Mouse (Mus musculus) embryonic stem cell, embryonic (primary cell): ENCODE measurements at regions not wholly inside any gene's neighbourhood (a gene's known extent, or its start where the extent isn't known, plus 50 kb on each side); places are given as distances from the start of the nearest gene placed in this dataset.
"Not testable (repeated sequence)": the region's sequence is repeated elsewhere in the genome, so short reads cannot be mapped to it uniquely, and the experiment has no call there.

Experiments used
- CTCF ChIA-PET, 4 experiments: fragments of 300-600 bp in 2 of 4; fragments of 350-600 bp in 2 of 4; sonication (Branson Sonifier 250); formaldehyde crosslinking; loops; one replicate each; lab custom pipeline; 2022; ENCODE audit warnings: inconsistent platforms in 2 of 4; lab: Charles Lee
- POLR2A ChIA-PET, 4 experiments: fragments of 300-600 bp in 2 of 4; fragments of 350-600 bp in 2 of 4; sonication (Branson Sonifier 250); formaldehyde crosslinking; loops; one replicate each; lab custom pipeline; 2022; ENCODE audit warnings: antibody characterized with exemption in 4 of 4, inconsistent platforms in 1 of 4; lab: Charles Lee

GRCm38 (mm10) chr19:35034408-35034807, 112.2 kb downstream of the Kif20b start:
- ChIA-PET POLR2A (no interaction called here), CTCF (no interaction called here)

GRCm38 (mm10) chr19:35045576-35045975, 123.4 kb downstream of the Kif20b start:
- ChIA-PET CTCF (no interaction called here), POLR2A (no interaction called here)

GRCm38 (mm10) chr19:35066352-35066935, 144.3 kb downstream of the Kif20b start:
- ChIA-PET CTCF (no interaction called here), POLR2A (no interaction called here)

- CTCF ChIA-PET = interaction anchor here in 1 of 4 experiments (0.5 to 0.6 kb wide), 2 partner anchors 11 to 108 kb away, joined by 4 read pairs; no protein-coding TSS in a partner anchor
These were observed 159.0 kb downstream of the Kif20b start for GRCm38 (mm10) chr19:35081126-35081525.

GRCm38 (mm10) chr19:35101244-35101643, 179.1 kb downstream of the Kif20b start:
- POLR2A ChIA-PET = no interaction called here
- CTCF ChIA-PET = no interaction called here

More at GRCm38 (mm10) chr19:35081126-35081525, 159.0 kb downstream of the Kif20b start:
- POLR2A ChIA-PET = interaction anchor here in 3 of 4 experiments (0.6 to 1.4 kb wide), 4 partner anchors 11 to 216 kb away, joined by 3 to 12 read pairs (median 4); no protein-coding TSS in a partner anchor

GRCm38 (mm10) chr19:35114313-35114712, 192.2 kb downstream of the Kif20b start:
- ChIA-PET CTCF (no interaction called here), POLR2A (no interaction called here)

GRCm38 (mm10) chr19:35125278-35125677, 203.1 kb downstream of the Kif20b start:
- ChIA-PET CTCF (interaction anchor here in 2 of 4 experiments (0.5 to 0.6 kb wide), 2 partner anchors 27 to 133 kb away, joined by 3 read pairs; no protein-coding TSS in a partner anchor), POLR2A (interaction anchor here in 1 of 4 experiments (0.5 kb wide), 1 partner anchor 167 kb away, joined by 3 read pairs; no protein-coding TSS in a partner anchor)

- ChIA-PET POLR2A (no interaction called here), CTCF (no interaction called here)
These were observed 204.5 kb downstream of the Kif20b start for GRCm38 (mm10) chr19:35126594-35127051.

GRCm38 (mm10) chr19:35128104-35128503, 205.9 kb downstream of the Kif20b start:
- POLR2A ChIA-PET = no interaction called here
- CTCF ChIA-PET = no interaction called here

GRCm38 (mm10) chr19:35143131-35143530, 221.0 kb downstream of the Kif20b start:
- ChIA-PET POLR2A (no interaction called here), CTCF (no interaction called here)

GRCm38 (mm10) chr19:35143781-35144180, 221.6 kb downstream of the Kif20b start:
- ChIA-PET CTCF (no interaction called here), POLR2A (no interaction called here)

GRCm38 (mm10) chr19:35149476-35149875, 227.3 kb downstream of the Kif20b start:
- POLR2A ChIA-PET, CTCF ChIA-PET: not testable (repeated sequence)

GRCm38 (mm10) chr19:35150780-35151725, 228.9 kb downstream of the Kif20b start:
- POLR2A ChIA-PET = no interaction called here
- CTCF ChIA-PET = interaction anchor here in 1 of 4 experiments (0.6 kb wide), 1 partner anchor 1383 kb away, joined by 7 read pairs; no protein-coding TSS in a partner anchor

GRCm38 (mm10) chr19:35151841-35152240, 229.7 kb downstream of the Kif20b start:
- CTCF ChIA-PET = no interaction called here
- POLR2A ChIA-PET = no interaction called here

GRCm38 (mm10) chr19:35157849-35158248, 235.7 kb downstream of the Kif20b start:
- ChIA-PET POLR2A (interaction anchor here in 2 of 4 experiments (0.7 to 1.0 kb wide), 2 partner anchors 13 to 610 kb away, joined by 3 to 4 read pairs; no protein-coding TSS in a partner anchor), CTCF (no interaction called here)

- POLR2A ChIA-PET = no interaction called here
- CTCF ChIA-PET = no interaction called here
These were observed 242.6 kb downstream of the Kif20b start for GRCm38 (mm10) chr19:35164727-35165126.

- ChIA-PET POLR2A (interaction anchor here in 1 of 4 experiments (1.5 kb wide), 1 partner anchor 18 kb away, joined by 3 read pairs; no protein-coding TSS in a partner anchor), CTCF (no interaction called here)
These were observed 248.4 kb downstream of the Kif20b start for GRCm38 (mm10) chr19:35170554-35170953.

GRCm38 (mm10) chr19:35180102-35180501, 257.9 kb downstream of the Kif20b start:
- ChIA-PET POLR2A (interaction anchor here in 1 of 4 experiments (0.8 kb wide), 1 partner anchor 486 kb away, joined by 3 read pairs; no protein-coding TSS in a partner anchor), CTCF (no interaction called here)

- ChIA-PET CTCF (no interaction called here), POLR2A (no interaction called here)
These were observed 283.5 kb downstream of the Kif20b start for GRCm38 (mm10) chr19:35205557-35206239.
